In the genomic region with DNA sequence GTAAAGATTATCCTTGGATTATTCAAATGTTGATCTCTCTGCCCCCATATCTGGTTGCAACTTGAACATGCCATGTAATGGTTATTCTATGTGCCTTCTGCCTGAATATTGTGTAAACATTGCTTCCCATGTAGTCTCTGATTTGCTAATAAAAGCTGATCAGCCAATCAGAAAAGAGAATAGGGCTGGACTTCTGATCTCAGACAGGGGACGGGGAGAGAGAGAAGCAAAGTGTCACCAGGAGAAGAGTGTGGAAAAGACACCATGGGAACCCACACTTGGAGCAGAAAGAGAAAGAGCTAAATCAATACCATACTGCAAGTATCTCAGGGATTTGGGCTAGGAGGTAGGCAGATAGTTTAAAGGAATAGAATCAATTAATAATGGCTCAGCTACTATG, we compare ENCODE assay signal across 8 mouse cellular contexts. TPM values are rescaled to one million over a fixed set of nuclear protein-coding genes. Genes with fewer than 3 reads are reported as not detected.
A peak's percentile ranks its signal among the peaks of the same experiment; 100 is the strongest.
DNase-seq lines count a peak whose midpoint lies in the region; ATAC-seq and TF ChIP-seq lines count a peak whose summit lies in the region.

A gene (plus strand): TSS at position 301 of the 400 bp plus-strand sequence.

- H3K27ac ChIP-seq in lung, embryonic 16.5 days (ENCODE audit: low read length), result peak within 1 kb of the TSS; percentile 82
- H3K27ac ChIP-seq in forebrain, embryonic 15.5 days (replicated peaks), result peak within 1 kb of the TSS; percentile 81
- H3K27ac ChIP-seq in limb, embryonic 13.5 days, result peak within 1 kb of the TSS; percentile 88
- H3K27ac ChIP-seq in thymus, adult 2 months (ENCODE audit: control insufficient read depth, insufficient read depth, low read length), result no peak within 1 kb of the TSS

- H3K27me3 ChIP-seq in lung, embryonic 16.5 days (ENCODE audit: control insufficient read depth, insufficient read depth, low read depth, low read length), result no peaks in the 10 kb centered on the region
- no peaks in the 10 kb centered on the region for H3K27me3 ChIP-seq in forebrain, embryonic 15.5 days
- no peaks in the 10 kb centered on the region for H3K27me3 ChIP-seq in limb, embryonic 13.5 days
- no peaks in the 10 kb centered on the region for H3K27me3 ChIP-seq in thymus, adult 2 months (ENCODE audit: control insufficient read depth, insufficient read depth, low read length)

- no peaks in the 10 kb centered on the region for H3K9me3 ChIP-seq in lung, embryonic 16.5 days (ENCODE audit: control insufficient read depth, low read length)
- no peaks in the 10 kb centered on the region for H3K9me3 ChIP-seq in forebrain, embryonic 15.5 days
- no peaks in the 10 kb centered on the region for H3K9me3 ChIP-seq in limb, embryonic 13.5 days

- H3K36me3 ChIP-seq in lung, embryonic 16.5 days (ENCODE audit: control insufficient read depth, insufficient read depth, low read length), result no peaks in the 10 kb centered on the region
- H3K36me3 ChIP-seq in forebrain, embryonic 15.5 days, result no peaks in the 10 kb centered on the region
- no peaks in the 10 kb centered on the region for H3K36me3 ChIP-seq in limb, embryonic 13.5 days
- H3K36me3 ChIP-seq in thymus, adult 2 months (ENCODE audit: control insufficient read depth, insufficient read depth, low read length), result no peaks in the 10 kb centered on the region

- H3K4me3 ChIP-seq in lung, embryonic 16.5 days (ENCODE audit: low read length), result peak within 1 kb of the TSS; percentile 66
- H3K4me3 ChIP-seq in forebrain, embryonic 15.5 days, result peak within 1 kb of the TSS; percentile 63
- H3K4me3 ChIP-seq in limb, embryonic 13.5 days, result peak within 1 kb of the TSS; percentile 64
- H3K4me3 ChIP-seq in thymus, adult 2 months (ENCODE audit: control insufficient read depth, insufficient read depth, low read length), result no peak within 1 kb of the TSS

- peak within 1 kb of the TSS; percentile 77 for H3K4me2 ChIP-seq in lung, embryonic 16.5 days (ENCODE audit: low read depth, low read length)
- H3K4me2 ChIP-seq in forebrain, embryonic 15.5 days (replicated peaks), result peak within 1 kb of the TSS; percentile 69
- peak within 1 kb of the TSS; percentile 68 for H3K4me2 ChIP-seq in limb, embryonic 13.5 days (replicated peaks)

- no peak for TF ChIP-seq POLR2A in thymus, adult 2 months (IDR thresholded peaks at IDR 0.05; ENCODE audit: control insufficient read depth, extremely low read depth, insufficient read depth, low read length, poor library complexity)

- no peak for TF ChIP-seq CTCF in thymus, adult 2 months (IDR thresholded peaks at IDR 0.05; ENCODE audit: borderline replicate concordance, control insufficient read depth, extremely low read depth, insufficient read depth, low read length, poor library complexity)

- ATAC-seq in lung, embryonic 16.5 days (ENCODE audit: low read depth), result no peak
- ATAC-seq in forebrain, embryonic 15.5 days (replicated peaks), result peak; percentile 31
- ATAC-seq in limb, embryonic 13.5 days (ENCODE audit: low FRiP score, low read depth), result no peak

- H3K9ac ChIP-seq in lung, embryonic 16.5 days (ENCODE audit: low read length), result peak within 1 kb of the TSS; percentile 77
- peak within 1 kb of the TSS; percentile 81 for H3K9ac ChIP-seq in forebrain, embryonic 15.5 days (replicated peaks)
- H3K9ac ChIP-seq in limb, embryonic 13.5 days, result peak within 1 kb of the TSS; percentile 80

- WGBS in lung, embryonic 16.5 days, result 23% methylated on average over 1 of the region's 1 CpGs
- 26% methylated on average over 1 of the region's 1 CpGs for WGBS in forebrain, embryonic 15.5 days
- 28% methylated on average over 1 of the region's 1 CpGs for WGBS in limb, embryonic 13.5 days
- WGBS in thymus, adult 2 months, result 71% methylated on average over 1 of the region's 1 CpGs

- no peak for DNase-seq in lung, postnatal 14 days
- DNase-seq in retina, postnatal 1 day, result peak; percentile 17
- DNase-seq in thymus, postnatal 0 days (ENCODE audit: low spot score), result no peak
- no peak for DNase-seq in thymus, adult 2 months
- DNase-seq in adrenal gland, postnatal 36 days, result no peak

- 0 out of 2 replicates have a peak, but pooled peaks cover 2% of the 10 kb centered on the region for H3K4me1 ChIP-seq in lung, embryonic 16.5 days (replicated peaks; ENCODE audit: control insufficient read depth, insufficient read depth, low read length)
- no peaks in the 10 kb centered on the region for H3K4me1 ChIP-seq in forebrain, embryonic 15.5 days
- peaks cover 3% of the 10 kb centered on the region for H3K4me1 ChIP-seq in limb, embryonic 13.5 days
- no peaks in the 10 kb centered on the region for H3K4me1 ChIP-seq in thymus, adult 2 months (replicated peaks; ENCODE audit: control insufficient read depth, insufficient read depth, low read length)

RNA-seq across cellular contexts. Expression of the gene that starts here (rescaled TPM):
- polyA plus RNA-seq in lung, embryonic 16.5 days (2015; fragmentation: Nextera tagmentation; extraction: Ambion mirVana), result 1.7 and 3.0 TPM in 2 replicates
- 1.4 and 1.7 TPM in 2 replicates for polyA plus RNA-seq in forebrain, embryonic 15.5 days (2015; fragmentation: Nextera tagmentation; extraction: Ambion mirVana)
- 2.2 and 2.5 TPM in 2 replicates for polyA plus RNA-seq in limb, embryonic 13.5 days (2015; fragmentation: Nextera tagmentation; extraction: Ambion mirVana)
- polyA plus RNA-seq in thymus, postnatal 0 days (2015; fragmentation: Nextera tagmentation; extraction: Ambion mirVana), result 0.22 and 0.26 TPM in 2 replicates
- polyA plus RNA-seq in thymus, adult 2 months (2012; rRNA removed), result 0.13 and 0.19 TPM in 2 replicates
- 1 to 10 TPM; 1.7 to 3.4 TPM for total RNA-seq in adrenal gland, postnatal 36 days (2021)
